Mouse (Mus musculus): Measurements from ENCODE around the gene Trim33. TPM values are rescaled to one million over a fixed set of nuclear protein-coding genes. Genes with fewer than 3 reads are reported as not detected.

The Trim33 gene
- 12.6 and 12.9 TPM in 2 replicates for polyA plus RNA-seq (2015; fragmentation: Nextera tagmentation; extraction: Ambion mirVana)

DNA sequence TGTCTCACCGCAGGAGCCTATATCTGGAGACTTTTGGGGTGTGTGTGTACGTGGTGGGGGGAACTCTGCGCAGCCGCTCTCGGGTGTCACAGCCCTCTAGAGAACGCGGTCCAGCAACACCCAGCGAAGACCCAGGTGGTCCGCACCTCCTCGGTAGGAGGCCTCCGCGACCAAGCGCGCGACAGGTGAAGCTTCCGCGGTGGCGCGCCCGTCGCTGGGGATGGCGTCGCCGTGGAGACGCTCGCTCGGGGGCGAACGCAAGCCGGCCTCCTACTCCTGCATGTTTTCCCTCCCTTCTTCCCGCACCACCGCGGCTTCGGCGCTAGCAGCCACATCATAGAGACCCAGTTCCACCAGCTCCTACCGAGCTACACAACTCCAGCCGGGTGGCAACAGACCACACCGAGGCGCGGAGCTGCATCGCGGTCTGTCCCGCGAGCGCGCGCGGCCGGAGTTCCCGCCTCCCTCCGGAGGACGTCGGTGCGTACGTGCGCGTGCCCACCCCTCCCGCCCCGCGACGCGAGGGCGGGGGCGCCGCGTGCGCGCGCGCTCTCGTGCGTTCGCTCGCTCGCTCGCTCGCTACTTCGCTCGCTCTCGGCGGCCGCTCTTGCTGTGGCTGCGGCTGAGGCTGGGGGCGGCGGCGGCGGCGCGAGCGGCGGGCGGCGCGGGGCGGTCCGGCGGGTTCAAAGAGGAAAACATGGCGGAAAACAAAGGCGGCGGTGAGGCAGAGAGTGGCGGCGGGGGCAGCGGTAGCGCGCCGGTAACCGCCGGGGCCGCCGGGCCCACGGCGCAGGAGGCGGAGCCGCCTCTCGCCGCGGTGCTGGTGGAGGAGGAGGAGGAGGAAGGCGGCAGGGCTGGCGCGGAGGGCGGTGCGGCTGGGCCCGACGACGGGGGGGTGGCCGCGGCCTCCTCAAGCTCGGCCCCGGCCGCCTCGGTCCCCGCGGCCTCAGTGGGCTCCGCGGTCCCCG is at the start of gene Trim33:
TSS of gene Trim33 (plus strand) at position 112 of the 968 bp plus-strand sequence.
- no peak for TF ChIP-seq CTCF (IDR thresholded peaks at IDR 0.05; ENCODE audit: low read depth)
- WGBS: under 1% methylated on average over 85 of the region's 136 CpGs
- peak within 1 kb of the TSS; percentile 97 for H3K27ac ChIP-seq
- H3K27me3 ChIP-seq (ENCODE audit: insufficient read depth, low read length): no peaks in the 10 kb centered on the region
- peak within 1 kb of the TSS; percentile 98 for H3K9ac ChIP-seq (ENCODE audit: low read depth, low read length)
- no peaks in the 10 kb centered on the region for H3K9me3 ChIP-seq (replicated peaks; ENCODE audit: low read length)
- peak; percentile 91 for DNase-seq (ENCODE audit: low spot score)
- peak; percentile 89 for ATAC-seq (replicated peaks; ENCODE audit: low FRiP score, low read depth)
- H3K36me3 ChIP-seq (ENCODE audit: insufficient read depth, low read length): no peaks in the 10 kb centered on the region
- H3K4me2 ChIP-seq (ENCODE audit: low read length): peak within 1 kb of the TSS; percentile 78
- H3K4me1 ChIP-seq (replicated peaks; ENCODE audit: insufficient read depth, low read length): 0 out of 2 replicates have a peak, but pooled peaks cover 5% of the 10 kb centered on the region
- peak within 1 kb of the TSS; percentile 99 for H3K4me3 ChIP-seq (replicated peaks; ENCODE audit: low read depth, low read length)

GRCm38 (mm10) chr3:103232398-103232797 is 46.7 kb upstream of the Trim33 start:
- 80% methylated on average over 4 of the region's 4 CpGs for WGBS
- Histone ChIP-seq H3K4me1 (replicated peaks; ENCODE audit: insufficient read depth, low read length) (no peaks in the 10 kb centered on the region), H3K27me3 (ENCODE audit: insufficient read depth, low read length) (no peaks in the 10 kb centered on the region), H3K4me3 (replicated peaks; ENCODE audit: low read depth, low read length) (no peak overlapping the region), H3K36me3 (ENCODE audit: insufficient read depth, low read length) (no peaks in the 10 kb centered on the region), H3K9me3 (replicated peaks; ENCODE audit: low read length) (no peaks in the 10 kb centered on the region; the same call in 1 of the 2 replicates), H3K27ac (no peak overlapping the region), H3K4me2 (ENCODE audit: low read length) (no peak overlapping the region), H3K9ac (ENCODE audit: low read depth, low read length) (no peak overlapping the region)
- DNase-seq (ENCODE audit: low spot score) (no peak), ATAC-seq (replicated peaks; ENCODE audit: low FRiP score, low read depth) (no peak)
- no peak for TF ChIP-seq CTCF (IDR thresholded peaks at IDR 0.05; ENCODE audit: low read depth)

- WGBS: 95% methylated on average over 2 of the region's 2 CpGs
- no peak overlapping the region for H3K4me2 ChIP-seq (ENCODE audit: low read length)
- TF ChIP-seq CTCF (IDR thresholded peaks at IDR 0.05; ENCODE audit: low read depth): no peak
- H3K36me3 ChIP-seq (ENCODE audit: insufficient read depth, low read length): no peaks in the 10 kb centered on the region
- ATAC-seq (replicated peaks; ENCODE audit: low FRiP score, low read depth) (no peak), DNase-seq (ENCODE audit: low spot score) (no peak)
- no peaks in the 10 kb centered on the region for H3K9me3 ChIP-seq (replicated peaks; ENCODE audit: low read length)
- H3K9ac ChIP-seq (ENCODE audit: low read depth, low read length): no peak overlapping the region
- no peaks in the 10 kb centered on the region for H3K4me1 ChIP-seq (replicated peaks; ENCODE audit: insufficient read depth, low read length)
- H3K27ac ChIP-seq: no peak overlapping the region
- H3K4me3 ChIP-seq (replicated peaks; ENCODE audit: low read depth, low read length): no peak overlapping the region
- no peaks in the 10 kb centered on the region for H3K27me3 ChIP-seq (ENCODE audit: insufficient read depth, low read length)
Measured at GRCm38 (mm10) chr3:103241524-103241923, 37.6 kb upstream of the Trim33 start.

DNA sequence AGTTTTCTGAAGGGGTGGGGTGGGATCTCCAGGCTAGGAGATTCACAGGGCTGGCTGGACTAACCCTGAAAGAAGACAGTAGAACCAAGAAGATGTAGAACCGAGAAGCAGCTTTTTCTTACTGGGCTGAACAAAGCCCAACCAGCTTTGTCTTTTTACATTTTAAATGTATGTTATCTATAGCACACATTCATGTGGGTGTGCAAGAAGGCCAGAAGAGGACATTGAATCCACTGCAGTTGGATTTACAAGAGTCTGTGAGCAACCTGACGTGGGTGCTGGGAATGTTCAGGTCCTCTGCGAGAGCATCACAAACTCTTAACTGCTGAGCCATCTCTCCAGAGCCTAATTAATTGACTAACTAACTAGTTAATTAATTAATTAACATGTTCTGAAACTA is 36.9 kb upstream of the Trim33 start:
- no peaks in the 10 kb centered on the region for H3K36me3 ChIP-seq (ENCODE audit: insufficient read depth, low read length)
- WGBS: 91% methylated on average over 3 of the region's 3 CpGs
- ATAC-seq (replicated peaks; ENCODE audit: low FRiP score, low read depth): no peak
- H3K9ac ChIP-seq (ENCODE audit: low read depth, low read length): no peak overlapping the region
- no peak overlapping the region for H3K4me3 ChIP-seq (replicated peaks; ENCODE audit: low read depth, low read length)
- no peak for TF ChIP-seq CTCF (IDR thresholded peaks at IDR 0.05; ENCODE audit: low read depth)
- no peak for DNase-seq (ENCODE audit: low spot score)
- H3K27ac ChIP-seq: no peak overlapping the region
- no peaks in the 10 kb centered on the region for H3K4me1 ChIP-seq (replicated peaks; ENCODE audit: insufficient read depth, low read length)
- H3K9me3 ChIP-seq (replicated peaks; ENCODE audit: low read length): no peaks in the 10 kb centered on the region
- H3K4me2 ChIP-seq (ENCODE audit: low read length): no peak overlapping the region
- no peaks in the 10 kb centered on the region for H3K27me3 ChIP-seq (ENCODE audit: insufficient read depth, low read length)

GRCm38 (mm10) chr3:103243491-103243890 is 35.6 kb upstream of the Trim33 start:
- Histone ChIP-seq H3K36me3 (ENCODE audit: insufficient read depth, low read length) (no peaks in the 10 kb centered on the region), H3K9ac (ENCODE audit: low read depth, low read length) (no peak overlapping the region), H3K27me3 (ENCODE audit: insufficient read depth, low read length) (no peaks in the 10 kb centered on the region), H3K4me1 (replicated peaks; ENCODE audit: insufficient read depth, low read length) (no peaks in the 10 kb centered on the region), H3K27ac (no peak overlapping the region), H3K4me3 (replicated peaks; ENCODE audit: low read depth, low read length) (no peak overlapping the region), H3K4me2 (ENCODE audit: low read length) (no peak overlapping the region), H3K9me3 (replicated peaks; ENCODE audit: low read length) (no peaks in the 10 kb centered on the region)
- 17% methylated on average over 2 of the region's 2 CpGs for WGBS
- ATAC-seq (replicated peaks; ENCODE audit: low FRiP score, low read depth) (no peak), DNase-seq (ENCODE audit: low spot score) (no peak)
- TF ChIP-seq CTCF (IDR thresholded peaks at IDR 0.05; ENCODE audit: low read depth): no peak

DNA sequence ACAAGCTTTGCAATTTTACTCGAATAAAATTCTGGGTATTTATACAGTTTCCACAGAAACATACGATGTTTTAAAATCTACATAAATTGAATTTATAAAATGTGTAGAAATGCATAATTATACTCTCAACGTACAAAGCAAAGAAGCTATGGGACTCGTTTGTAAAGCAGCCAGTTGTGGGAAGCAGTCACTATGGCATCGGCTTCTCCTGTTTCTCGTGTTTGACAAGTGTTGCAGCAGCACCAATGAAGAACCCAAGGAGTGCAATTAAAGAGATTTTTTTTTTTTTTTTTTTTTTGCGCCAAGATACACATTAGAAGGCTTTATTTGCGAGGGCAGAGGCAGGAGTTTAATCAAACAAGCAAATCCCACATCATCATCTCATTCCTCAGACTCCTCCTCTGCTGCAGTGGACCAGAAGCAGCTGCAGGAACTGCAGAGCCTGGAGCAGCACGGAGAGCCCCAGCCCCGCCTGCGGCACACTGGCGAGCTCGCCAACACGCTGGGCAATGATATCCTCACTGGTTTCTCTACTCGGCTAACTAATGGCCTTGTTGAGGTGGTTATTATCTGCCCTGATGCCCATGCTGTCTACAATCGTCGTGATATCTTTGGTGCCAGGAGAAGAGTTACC is 32.3 kb upstream of the Trim33 start:
- Histone ChIP-seq H3K9me3 (replicated peaks; ENCODE audit: low read length) (no peaks in the 10 kb centered on the region), H3K4me1 (replicated peaks; ENCODE audit: insufficient read depth, low read length) (no peaks in the 10 kb centered on the region), H3K27ac (no peak overlapping the region), H3K27me3 (ENCODE audit: insufficient read depth, low read length) (no peaks in the 10 kb centered on the region), H3K36me3 (ENCODE audit: insufficient read depth, low read length) (no peaks in the 10 kb centered on the region), H3K9ac (ENCODE audit: low read depth, low read length) (no peak overlapping the region), H3K4me3 (replicated peaks; ENCODE audit: low read depth, low read length) (no peak overlapping the region), H3K4me2 (ENCODE audit: low read length) (no peak overlapping the region)
- WGBS: 82% methylated on average over 17 of the region's 17 CpGs
- no peak for TF ChIP-seq CTCF (IDR thresholded peaks at IDR 0.05; ENCODE audit: low read depth)
- DNase-seq (ENCODE audit: low spot score) (no peak), ATAC-seq (replicated peaks; ENCODE audit: low FRiP score, low read depth) (no peak)
